Mouse (Mus musculus): ENCODE results near the gene Aqp11. TPM values are rescaled to one million over a fixed set of nuclear protein-coding genes. Genes with fewer than 3 reads are reported as not detected.

The Aqp11 gene
- polyA plus RNA-seq, 1 experiment: 5.0 TPM

- Histone ChIP-seq H3K4me1 (ENCODE audit: control insufficient read depth, insufficient read depth, low read length) (no peaks in the 10 kb centered on the region), H3K4me3 (replicated peaks; ENCODE audit: extremely low read depth, low read depth, low read length) (no peak overlapping the region)
- no peak for DNase-seq
- TF ChIP-seq CTCF (IDR thresholded peaks at IDR 0.05; ENCODE audit: insufficient read depth, low read length) (no peak), POLR2A (IDR thresholded peaks at IDR 0.05; ENCODE audit: borderline replicate concordance, extremely low read depth, low read depth, low read length) (no peak)
- 79% methylated on average over 4 of the region's 4 CpGs for WGBS
Observed at GRCm38 (mm10) chr7:97769020-97769419, 30.9 kb upstream of the Aqp11 start.

GRCm38 (mm10) chr7:97767841-97768240, 29.8 kb upstream of the Aqp11 start:
- DNase-seq: no peak
- TF ChIP-seq POLR2A (IDR thresholded peaks at IDR 0.05; ENCODE audit: borderline replicate concordance, extremely low read depth, low read depth, low read length): no peak
- no peak for TF ChIP-seq CTCF (IDR thresholded peaks at IDR 0.05; ENCODE audit: insufficient read depth, low read length)
- H3K4me3 ChIP-seq (replicated peaks; ENCODE audit: extremely low read depth, low read depth, low read length): no peak overlapping the region
- 58% methylated on average over 8 of the region's 8 CpGs for WGBS
- no peaks in the 10 kb centered on the region for H3K4me1 ChIP-seq (ENCODE audit: control insufficient read depth, insufficient read depth, low read length)

GRCm38 (mm10) chr7:97766406-97767166, 28.5 kb upstream of the Aqp11 start:
- no peaks in the 10 kb centered on the region for H3K4me1 ChIP-seq (ENCODE audit: control insufficient read depth, insufficient read depth, low read length)
- TF ChIP-seq POLR2A (IDR thresholded peaks at IDR 0.05; ENCODE audit: borderline replicate concordance, extremely low read depth, low read depth, low read length) (no peak), CTCF (IDR thresholded peaks at IDR 0.05; ENCODE audit: insufficient read depth, low read length) (no peak)
- no peak for DNase-seq
- H3K4me3 ChIP-seq (replicated peaks; ENCODE audit: extremely low read depth, low read depth, low read length): no peak overlapping the region
- 61% methylated on average over 9 of the region's 9 CpGs for WGBS

- 75% methylated on average over 5 of the region's 5 CpGs for WGBS
- no peak for TF ChIP-seq CTCF (IDR thresholded peaks at IDR 0.05; ENCODE audit: insufficient read depth, low read length)
- TF ChIP-seq POLR2A (IDR thresholded peaks at IDR 0.05; ENCODE audit: borderline replicate concordance, extremely low read depth, low read depth, low read length): no peak
- no peaks in the 10 kb centered on the region for H3K4me1 ChIP-seq (ENCODE audit: control insufficient read depth, insufficient read depth, low read length)
- no peak for DNase-seq
- no peak overlapping the region for H3K4me3 ChIP-seq (replicated peaks; ENCODE audit: extremely low read depth, low read depth, low read length)
Observed at GRCm38 (mm10) chr7:97765963-97766347, 27.9 kb upstream of the Aqp11 start.

GRCm38 (mm10) chr7:97765181-97765962, 27.3 kb upstream of the Aqp11 start:
- WGBS: 75% methylated on average over 21 of the region's 21 CpGs
- no peaks in the 10 kb centered on the region for H3K4me1 ChIP-seq (ENCODE audit: control insufficient read depth, insufficient read depth, low read length)
- H3K4me3 ChIP-seq (replicated peaks; ENCODE audit: extremely low read depth, low read depth, low read length): no peak overlapping the region
- no peak for DNase-seq
- TF ChIP-seq CTCF (IDR thresholded peaks at IDR 0.05; ENCODE audit: insufficient read depth, low read length) (no peak), POLR2A (IDR thresholded peaks at IDR 0.05; ENCODE audit: borderline replicate concordance, extremely low read depth, low read depth, low read length) (no peak)

GRCm38 (mm10) chr7:97764591-97764990, 26.5 kb upstream of the Aqp11 start:
- Histone ChIP-seq H3K4me1 (ENCODE audit: control insufficient read depth, insufficient read depth, low read length) (no peaks in the 10 kb centered on the region), H3K4me3 (replicated peaks; ENCODE audit: extremely low read depth, low read depth, low read length) (no peak overlapping the region)
- 71% methylated on average over 11 of the region's 11 CpGs for WGBS
- no peak for DNase-seq
- TF ChIP-seq CTCF (IDR thresholded peaks at IDR 0.05; ENCODE audit: insufficient read depth, low read length) (no peak), POLR2A (IDR thresholded peaks at IDR 0.05; ENCODE audit: borderline replicate concordance, extremely low read depth, low read depth, low read length) (no peak)

GRCm38 (mm10) chr7:97756967-97757881, 19.1 kb upstream of the Aqp11 start:
- Histone ChIP-seq H3K4me3 (replicated peaks; ENCODE audit: extremely low read depth, low read depth, low read length) (no peak overlapping the region), H3K4me1 (ENCODE audit: control insufficient read depth, insufficient read depth, low read length) (no peaks in the 10 kb centered on the region)
- DNase-seq: no peak
- WGBS: 64% methylated on average over 18 of the region's 18 CpGs
- no peak for TF ChIP-seq POLR2A (IDR thresholded peaks at IDR 0.05; ENCODE audit: borderline replicate concordance, extremely low read depth, low read depth, low read length)
- no peak for TF ChIP-seq CTCF (IDR thresholded peaks at IDR 0.05; ENCODE audit: insufficient read depth, low read length)

- TF ChIP-seq CTCF (IDR thresholded peaks at IDR 0.05; ENCODE audit: insufficient read depth, low read length) (no peak), POLR2A (IDR thresholded peaks at IDR 0.05; ENCODE audit: borderline replicate concordance, extremely low read depth, low read depth, low read length) (peak; percentile 33; the same call in 1 of the 2 replicates)
- WGBS: 16% methylated on average over 19 of the region's 19 CpGs
- DNase-seq: no peak
- Histone ChIP-seq H3K4me3 (replicated peaks; ENCODE audit: extremely low read depth, low read depth, low read length) (peak overlapping the region; percentile 36), H3K4me1 (ENCODE audit: control insufficient read depth, insufficient read depth, low read length) (no peaks in the 10 kb centered on the region; the same call in 1 of the 2 replicates)
Observed at GRCm38 (mm10) chr7:97749207-97750190, 11.4 kb upstream of the Aqp11 start.

Data from lung, adult 2 months (tissue).